Mouse (Mus musculus) adrenal gland, postnatal 14 days (tissue): Measurements from ENCODE around the gene Vmn1r214. TPM values are rescaled to one million over a fixed set of nuclear protein-coding genes. Genes with fewer than 3 reads are reported as not detected.

Source experiments
- DNase-seq: peaks from one replicate; pipeline ENCODE4 v3.0.0; 2021; ENCODE audit warnings: mixed read lengths
- long read RNA-seq, 2 experiments: library from polyadenylated mRNA; stranded (forward); transcript quantifications; one replicate each; pipeline ENCODE4 v2.0.0; 2021
- total RNA-seq: library from RNA; stranded (reverse); gene quantifications from 2 replicates; pipeline ENCODE4 v1.2.3, GENCODE M21; 2021

Gene Vmn1r214
- total RNA-seq = not detected in 2 replicates
- long read RNA-seq, experiment 1 = 0 reads
- long read RNA-seq, experiment 2 = 0 reads

GRCm38 (mm10) chr13:23030118-23030517 is at the start of gene Vmn1r214:
Vmn1r214 (plus strand) TSS chr13:23030418.
- no peak for DNase-seq

DNA sequence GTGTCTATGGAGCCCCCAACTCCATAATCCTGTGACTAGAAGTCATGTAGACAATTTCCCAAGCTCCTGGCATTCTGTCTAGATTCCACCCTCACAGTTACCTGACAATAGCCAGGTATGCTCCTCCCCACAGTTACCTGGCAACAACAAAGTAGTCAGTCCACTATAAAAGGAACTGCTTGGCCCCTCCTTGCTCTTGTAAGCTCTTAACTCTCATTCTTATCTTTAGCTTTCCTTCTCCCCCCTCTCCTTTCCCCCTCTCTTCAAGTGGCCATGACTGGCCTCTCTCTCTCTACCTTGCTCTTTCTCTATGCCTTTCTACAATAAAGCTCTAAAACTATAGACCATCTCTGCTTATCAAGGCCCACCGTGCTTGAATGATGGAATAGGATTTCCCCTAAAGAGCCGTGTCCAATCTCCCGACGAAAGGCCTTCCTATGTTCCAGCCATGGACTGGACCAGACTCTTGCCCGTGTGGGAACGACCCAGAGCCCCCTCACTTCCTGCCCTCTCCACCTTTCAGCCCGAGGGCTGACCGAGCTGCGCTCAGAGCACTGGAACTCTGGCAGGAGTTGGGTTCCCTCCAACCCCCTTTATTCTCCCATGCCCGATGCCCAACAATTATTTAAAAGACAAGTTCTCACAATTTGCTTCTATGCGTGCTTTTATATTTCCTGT is 39.9 kb upstream of the Vmn1r214 start:
- no peak for DNase-seq

GRCm38 (mm10) chr13:22992178-22992700 is 38.0 kb upstream of the Vmn1r214 start:
- no peak for DNase-seq

- DNase-seq = no peak
Measured at GRCm38 (mm10) chr13:22992721-22993120, 37.5 kb upstream of the Vmn1r214 start.

DNA sequence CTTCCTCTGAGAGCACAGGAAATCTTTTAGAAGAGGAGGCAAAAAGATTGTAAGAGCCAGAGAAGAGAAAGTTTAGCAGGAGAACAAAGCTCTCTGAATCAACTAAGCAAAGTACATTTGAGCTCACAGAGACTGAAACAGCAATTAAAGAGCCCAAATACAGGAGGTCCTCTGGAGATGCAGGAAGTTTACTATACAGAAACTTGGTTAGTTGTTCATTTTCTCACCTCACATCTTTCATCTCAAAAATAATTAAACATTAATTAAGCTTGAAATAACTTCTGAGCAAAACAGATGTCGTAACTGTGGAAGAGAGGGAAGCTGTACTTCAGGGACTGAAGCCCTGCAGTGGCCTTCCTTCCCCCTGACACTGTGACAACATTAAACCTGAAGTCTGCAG is 22.9 kb upstream of the Vmn1r214 start, which contains the start of gene Vmn1r213:
Gene Vmn1r213, plus strand, starts transcription at position 301 of the 400 bp plus-strand sequence.
- DNase-seq = no peak

- no peak for DNase-seq
Measured at GRCm38 (mm10) chr13:23018158-23018557, 12.1 kb upstream of the Vmn1r214 start.

DNA sequence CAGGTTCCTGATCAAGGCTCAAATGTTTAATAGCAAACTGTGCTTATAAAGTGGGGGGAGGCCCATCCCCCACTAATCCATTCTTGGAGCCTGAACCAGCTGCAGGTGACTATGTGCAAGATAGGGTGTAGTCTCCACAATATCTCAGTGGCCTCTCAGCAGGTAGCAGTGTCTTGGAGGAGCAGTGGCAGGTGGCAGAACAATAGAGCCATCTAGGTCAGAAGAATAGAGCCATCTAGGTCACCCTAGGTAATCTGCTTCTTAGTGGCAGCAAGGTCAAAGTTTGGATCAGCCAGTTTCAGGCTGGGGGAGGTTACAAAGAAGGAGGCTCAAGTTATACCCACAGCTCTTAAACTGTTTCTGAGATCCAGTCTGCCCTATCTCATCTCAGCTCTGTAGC is 5.4 kb upstream of the Vmn1r214 start:
- DNase-seq = no peak

DNA sequence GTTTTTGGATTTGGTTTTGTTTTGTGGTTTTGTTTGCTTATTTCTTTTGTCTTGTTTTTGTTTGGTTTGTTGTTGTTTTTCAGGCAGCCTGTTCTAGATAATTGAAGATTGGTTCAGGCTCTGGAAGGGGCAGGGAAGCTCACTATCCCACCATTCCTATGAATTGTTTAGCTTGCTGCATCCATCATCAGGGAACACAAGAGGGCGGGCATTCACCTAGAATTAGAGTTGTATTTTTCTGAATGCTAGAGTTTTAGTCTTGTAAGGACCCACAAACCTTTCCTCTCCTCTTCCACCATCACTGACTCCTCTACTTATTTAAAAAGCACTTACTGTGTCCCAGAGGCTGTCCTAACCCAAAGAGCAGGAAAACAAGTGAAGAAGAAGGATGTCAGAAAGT is 27.6 kb downstream of the Vmn1r214 start:
- no peak for DNase-seq

DNA sequence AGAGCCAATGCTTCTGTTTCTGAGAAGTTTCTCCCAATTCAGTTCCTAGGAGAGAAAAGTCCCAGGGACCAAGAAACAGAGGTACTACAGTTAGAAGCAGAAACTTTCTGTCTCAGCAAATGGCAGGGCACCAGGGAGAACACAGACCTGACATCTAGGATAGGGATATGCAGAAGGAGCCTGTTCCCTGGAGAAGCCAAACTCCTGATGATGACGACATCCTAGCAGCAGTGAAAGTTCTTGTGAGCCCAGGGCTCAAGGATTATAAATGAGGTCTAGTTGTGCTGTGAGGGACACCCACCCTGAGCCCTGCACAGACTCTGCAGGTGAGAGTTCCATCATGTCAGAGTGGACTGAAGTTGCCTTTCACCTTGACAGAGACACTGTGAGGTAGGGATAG is 37.5 kb downstream of the Vmn1r214 start, which contains the start of gene Vmn1r215:
Gene Vmn1r215, plus strand, starts transcription at position 301 of the 400 bp plus-strand sequence.
- DNase-seq = no peak

GRCm38 (mm10) chr13:23069312-23069711 is 39.1 kb downstream of the Vmn1r214 start:
- no peak for DNase-seq

Other genes with a start within 250 kb of the Vmn1r214 start
- not detected in 2 replicates for gene Vmn1r209, start 220.7 kb upstream of the Vmn1r214 start, total RNA-seq
- not detected in 2 replicates for gene Vmn1r210, start 199.1 kb upstream of the Vmn1r214 start, total RNA-seq
- not detected in 2 replicates for gene Vmn1r211, start 172.9 kb upstream of the Vmn1r214 start, total RNA-seq
- not detected in 2 replicates for gene Vmn1r212, start 146.2 kb upstream of the Vmn1r214 start, total RNA-seq
- gene Vmn1r213, start 22.8 kb upstream of the Vmn1r214 start, total RNA-seq = not detected in 2 replicates
- gene Vmn1r215, start 37.6 kb downstream of the Vmn1r214 start, total RNA-seq = not detected in 2 replicates
- gene Vmn1r217, start 87.8 kb downstream of the Vmn1r214 start, total RNA-seq = not detected in 2 replicates
- gene Vmn1r218, start 102.7 kb downstream of the Vmn1r214 start, total RNA-seq = not detected in 2 replicates
- not detected in 2 replicates for gene Vmn1r219, start 128.9 kb downstream of the Vmn1r214 start, total RNA-seq
- not detected in 2 replicates for gene Vmn1r220, start 157.6 kb downstream of the Vmn1r214 start, total RNA-seq
- not detected in 2 replicates for gene Vmn1r221, start 183.7 kb downstream of the Vmn1r214 start, total RNA-seq
- not detected in 2 replicates for gene Vmn1r222, start 205.5 kb downstream of the Vmn1r214 start, total RNA-seq
- gene Vmn1r223, start 216.7 kb downstream of the Vmn1r214 start, total RNA-seq = not detected in 2 replicates